Mouse (Mus musculus) kidney, postnatal 10 days (tissue): ENCODE data around the gene Alox12.
A peak's percentile ranks its signal among the peaks of the same experiment; 100 is the strongest.

ENCODE experiments used
- DNase-seq: peaks from one replicate; pipeline ENCODE4 v3.0.0; 2021; ENCODE audit warnings: mixed read lengths

Alox12 gene

DNA sequence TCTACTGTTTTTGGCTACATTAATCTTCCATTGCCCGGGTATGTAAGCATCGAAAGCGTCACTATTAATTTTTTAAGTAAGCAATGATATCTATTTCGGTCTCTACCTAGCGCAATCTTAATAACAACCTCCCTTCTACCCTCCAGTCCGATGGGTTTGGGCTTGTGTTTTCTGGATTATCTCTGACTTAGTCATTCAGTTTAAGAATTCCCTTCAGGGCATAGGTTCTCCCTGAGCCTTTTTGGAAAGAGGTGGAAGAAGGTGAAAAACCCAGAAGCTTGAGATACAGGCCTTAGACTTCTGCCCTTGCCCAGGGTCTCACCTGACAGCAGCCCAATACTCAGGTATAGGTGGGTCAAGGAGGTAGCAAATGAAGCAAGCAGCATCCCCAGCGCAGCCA, 35.3 kb downstream of the Alox12 start:
- no peak for DNase-seq

DNA sequence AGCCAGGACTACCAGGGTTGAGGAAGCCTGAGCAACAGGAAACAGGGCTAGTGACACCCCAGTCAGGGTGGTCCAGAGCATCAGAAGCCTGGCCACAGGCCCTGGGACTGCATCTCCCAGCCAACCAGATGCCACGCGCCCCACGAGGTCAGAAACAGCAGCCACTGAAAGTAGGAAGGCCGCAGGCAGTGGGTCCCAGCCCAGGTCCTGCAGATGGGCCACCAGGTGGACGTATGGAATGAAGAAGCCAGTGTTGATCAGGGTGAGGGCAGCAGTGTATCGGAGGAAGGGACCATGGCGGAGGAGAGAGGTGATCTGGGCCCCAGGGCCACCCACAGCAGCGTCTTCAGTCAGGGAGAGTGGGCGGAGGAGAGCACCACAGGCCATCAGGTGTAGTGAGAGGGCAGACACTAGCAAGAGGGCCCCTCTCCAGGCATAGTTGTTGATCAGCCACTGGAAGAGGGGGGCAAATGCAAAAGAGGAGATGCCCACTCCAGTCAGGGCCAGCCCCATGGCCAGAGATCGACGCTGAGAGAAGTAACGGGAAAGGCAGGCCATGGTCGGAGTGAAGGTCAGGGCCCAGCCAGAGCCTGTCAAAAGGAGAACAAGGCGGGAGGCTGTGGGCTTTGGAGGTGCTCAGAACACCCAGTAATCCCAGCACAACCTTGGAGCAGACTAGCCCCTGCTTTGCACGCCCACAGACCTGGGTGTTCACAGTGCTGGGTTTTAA, 36.2 kb downstream of the Alox12 start:
- no peak for DNase-seq

DNA sequence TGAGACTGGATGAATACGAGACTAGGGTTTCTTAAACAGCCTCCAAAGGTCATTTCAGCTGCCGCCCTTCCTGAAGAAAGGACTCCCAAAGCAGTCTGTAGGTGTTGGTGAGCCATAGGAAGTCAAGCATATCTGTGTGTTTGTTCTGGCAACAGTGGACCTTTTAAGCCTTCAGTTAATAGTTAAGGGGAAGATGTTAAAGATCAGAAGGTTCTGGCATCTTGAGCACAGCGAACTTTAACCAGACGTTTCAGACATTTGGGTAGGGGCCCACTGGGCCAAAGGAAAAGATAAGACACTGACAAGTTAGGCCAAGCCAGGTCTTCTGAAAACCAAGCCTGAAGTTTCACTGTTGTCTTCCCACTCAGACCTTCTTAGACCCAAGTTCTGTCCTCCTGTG, 37.1 kb downstream of the Alox12 start:
- peak; percentile 53 for DNase-seq

DNA sequence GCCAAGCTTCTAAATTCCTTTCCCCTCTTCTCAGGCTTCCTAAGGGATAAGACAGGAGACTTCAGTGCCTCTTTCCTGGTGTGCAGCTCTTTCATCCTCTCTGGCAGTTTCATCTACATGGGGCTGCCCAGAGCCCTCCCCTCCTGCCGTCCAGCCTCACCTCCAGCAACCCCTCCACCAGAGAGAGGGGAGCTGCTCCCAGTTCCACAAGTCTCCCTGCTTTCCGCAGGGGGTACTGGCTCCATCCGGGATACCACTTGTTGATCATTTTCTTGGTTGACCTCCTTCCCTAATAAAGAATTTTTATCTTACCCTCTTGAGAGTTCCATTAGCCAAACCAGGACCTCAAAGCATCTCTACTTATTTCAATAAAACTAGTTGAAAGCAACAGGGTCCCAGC, 39.0 kb downstream of the Alox12 start:
- DNase-seq, result no peak

DNA sequence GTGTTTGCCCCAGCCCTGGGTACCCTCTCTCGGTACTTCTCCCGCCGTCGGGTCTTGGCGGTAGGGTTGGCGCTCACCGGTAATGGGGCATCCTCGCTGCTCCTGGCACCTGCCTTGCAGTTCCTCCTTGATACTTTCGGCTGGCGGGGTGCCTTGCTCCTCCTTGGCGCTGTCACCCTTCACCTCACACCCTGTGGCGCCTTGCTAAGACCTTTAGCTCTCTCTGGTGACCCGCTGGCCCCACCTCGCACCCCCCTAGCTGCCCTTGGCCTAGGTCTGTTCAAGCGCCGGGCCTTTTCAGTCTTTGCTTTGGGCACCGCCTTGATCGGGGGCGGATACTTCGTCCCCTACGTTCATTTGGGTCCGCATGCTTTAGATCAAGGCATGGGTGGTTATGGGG, 39.9 kb downstream of the Alox12 start:
- DNase-seq, result peak; percentile 59

DNA sequence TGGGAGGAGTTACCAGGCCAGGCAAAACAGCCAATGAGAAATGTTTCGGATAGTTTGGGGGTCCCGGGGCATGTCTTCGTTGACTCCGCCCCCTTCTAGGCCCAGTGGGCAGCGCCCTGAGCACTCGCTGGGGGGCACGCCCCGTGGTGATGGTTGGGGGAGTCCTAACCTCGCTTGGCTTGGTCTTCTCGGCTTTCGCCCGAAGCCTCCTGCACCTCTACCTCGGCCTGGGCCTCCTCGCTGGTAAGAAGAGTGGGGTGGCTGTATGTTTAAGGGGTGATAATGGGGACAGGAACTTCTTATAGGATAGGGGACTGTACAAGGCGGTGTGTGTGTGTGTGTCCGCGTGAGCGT, 40.3 kb downstream of the Alox12 start:
- DNase-seq, result peak; percentile 47

DNA sequence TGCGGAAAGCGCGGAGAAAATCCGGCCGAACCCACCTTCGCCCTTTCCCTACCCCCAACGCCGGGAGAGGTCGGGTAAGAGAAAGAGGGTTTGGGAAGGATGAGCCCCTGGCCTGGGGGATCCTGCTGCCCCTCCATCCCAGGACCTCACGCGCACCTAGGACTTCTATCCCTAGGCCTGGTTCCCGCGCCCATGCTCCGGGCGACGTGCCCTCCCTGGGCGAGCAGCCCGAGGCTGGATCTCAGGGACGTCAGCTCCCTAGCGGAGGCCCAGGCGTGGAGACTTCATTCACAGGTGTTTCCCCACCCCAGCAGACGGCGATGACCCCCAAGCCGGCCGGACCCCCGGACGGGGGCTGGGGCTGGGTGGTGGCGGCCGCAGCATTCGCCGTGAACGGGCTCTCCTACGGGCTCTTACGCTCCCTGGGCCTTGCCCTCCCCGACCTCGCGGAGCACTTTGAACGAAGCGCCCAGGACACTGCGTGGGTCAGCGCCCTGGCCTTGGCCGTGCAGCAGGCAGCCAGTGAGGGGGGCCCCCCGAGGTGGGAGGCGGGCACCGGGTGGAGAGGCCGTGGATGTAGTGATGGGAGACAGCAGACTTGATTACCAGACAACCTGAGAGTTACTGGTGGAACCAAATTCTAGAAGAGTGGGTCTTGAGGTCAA, 40.8 kb downstream of the Alox12 start:
- peak; percentile 74 for DNase-seq

DNA sequence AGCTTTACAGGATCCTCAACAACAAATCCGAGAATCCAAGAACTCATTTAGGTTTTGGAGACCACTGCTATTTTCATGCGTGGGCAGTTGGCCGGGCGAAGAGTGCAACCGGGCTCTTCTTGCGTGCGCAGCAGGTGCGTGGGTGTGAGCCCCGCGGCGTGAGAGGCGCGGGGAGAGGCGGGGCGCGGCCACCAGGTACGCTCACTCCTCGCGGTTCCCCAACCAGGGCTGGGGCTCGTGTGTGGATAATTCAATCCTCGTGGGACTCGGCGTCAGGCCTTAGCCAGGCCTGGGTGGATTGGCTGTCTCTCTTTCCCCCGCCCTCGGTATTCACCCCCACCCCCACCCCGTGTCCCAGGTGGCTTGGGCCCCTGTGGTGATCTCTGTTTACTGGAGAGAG, 41.4 kb downstream of the Alox12 start:
- DNase-seq, result no peak

DNA sequence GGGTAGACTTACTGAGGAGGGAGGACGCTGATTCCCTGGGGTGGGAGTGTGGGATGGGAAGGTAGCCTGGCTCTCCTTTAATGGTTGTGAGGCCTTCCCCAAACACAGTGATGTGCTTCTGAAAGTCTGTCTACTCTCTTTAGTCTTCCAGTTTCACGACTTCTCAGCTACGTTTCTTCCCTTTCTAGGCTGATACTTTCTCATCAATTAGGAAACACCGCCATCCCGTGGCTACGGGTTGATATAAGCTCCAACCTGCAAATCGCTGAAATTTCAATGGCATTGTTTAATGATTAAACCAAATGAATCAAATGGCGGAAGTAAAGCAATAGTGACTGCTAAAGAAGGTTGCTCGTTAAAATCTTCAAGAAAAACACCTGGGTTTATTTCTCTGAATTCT, 42.3 kb downstream of the Alox12 start:
- DNase-seq, result peak; percentile 86

DNA sequence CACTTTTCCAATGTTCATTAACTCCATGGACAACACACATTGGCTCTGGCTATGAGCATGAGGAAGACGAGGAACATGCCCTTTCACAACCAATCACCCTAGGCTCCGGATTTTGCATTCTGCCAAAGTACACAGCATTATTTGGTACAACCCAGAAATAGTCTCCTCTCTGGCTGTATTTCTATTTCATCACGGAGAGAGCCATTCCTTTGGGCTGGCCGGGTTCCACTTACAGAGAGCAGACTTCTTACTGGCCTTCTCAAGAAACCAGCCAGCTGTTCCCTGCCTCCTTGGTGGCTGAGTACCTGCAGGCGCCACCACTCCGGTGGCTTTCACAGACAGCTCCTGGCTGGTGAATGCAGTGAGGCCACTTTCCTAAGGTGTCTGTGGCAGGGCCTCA, 42.7 kb downstream of the Alox12 start, which contains the start of gene Slc16a11:
Slc16a11 (plus strand) TSS at position 330 of the 400 bp plus-strand sequence.
- no peak for DNase-seq

DNA sequence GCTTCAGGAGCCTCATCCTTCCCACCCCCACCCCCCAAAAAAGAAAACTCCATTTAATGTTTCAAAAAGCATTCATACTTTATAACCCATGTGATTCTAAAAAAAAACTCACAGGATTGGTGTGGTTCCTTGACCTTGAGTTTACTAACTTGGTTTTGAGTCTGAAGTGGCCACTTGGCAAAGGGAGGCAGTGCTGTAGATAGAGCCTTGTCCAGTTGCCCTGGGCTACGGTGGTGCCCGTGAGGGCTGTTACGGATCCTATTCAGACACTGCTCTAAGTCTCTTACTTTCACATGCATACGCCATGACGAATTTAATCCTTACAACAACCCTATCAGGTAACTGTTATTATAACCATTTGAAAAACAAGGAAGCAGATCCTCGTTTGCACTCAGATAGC, 43.2 kb downstream of the Alox12 start:
- no peak for DNase-seq

DNA sequence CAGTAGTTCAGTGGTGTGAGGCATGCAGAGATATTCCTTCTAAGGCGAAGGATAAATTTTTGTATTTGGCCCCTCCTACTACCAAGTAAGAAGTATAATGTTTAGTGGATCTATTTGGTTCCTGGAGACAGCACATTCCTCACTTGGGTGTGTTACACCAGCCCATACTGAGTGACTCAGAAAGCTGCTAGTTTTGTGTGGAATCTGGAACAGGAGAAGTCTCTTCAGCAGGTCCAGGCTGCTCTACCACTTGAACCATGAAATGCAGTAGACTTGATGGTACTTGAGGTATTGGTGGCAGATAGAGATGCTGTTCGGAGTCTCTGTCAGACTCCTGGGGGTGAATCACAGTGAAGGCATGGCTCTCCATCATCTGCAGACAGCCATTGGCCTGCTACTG, 44.5 kb downstream of the Alox12 start:
- no peak for DNase-seq

DNA sequence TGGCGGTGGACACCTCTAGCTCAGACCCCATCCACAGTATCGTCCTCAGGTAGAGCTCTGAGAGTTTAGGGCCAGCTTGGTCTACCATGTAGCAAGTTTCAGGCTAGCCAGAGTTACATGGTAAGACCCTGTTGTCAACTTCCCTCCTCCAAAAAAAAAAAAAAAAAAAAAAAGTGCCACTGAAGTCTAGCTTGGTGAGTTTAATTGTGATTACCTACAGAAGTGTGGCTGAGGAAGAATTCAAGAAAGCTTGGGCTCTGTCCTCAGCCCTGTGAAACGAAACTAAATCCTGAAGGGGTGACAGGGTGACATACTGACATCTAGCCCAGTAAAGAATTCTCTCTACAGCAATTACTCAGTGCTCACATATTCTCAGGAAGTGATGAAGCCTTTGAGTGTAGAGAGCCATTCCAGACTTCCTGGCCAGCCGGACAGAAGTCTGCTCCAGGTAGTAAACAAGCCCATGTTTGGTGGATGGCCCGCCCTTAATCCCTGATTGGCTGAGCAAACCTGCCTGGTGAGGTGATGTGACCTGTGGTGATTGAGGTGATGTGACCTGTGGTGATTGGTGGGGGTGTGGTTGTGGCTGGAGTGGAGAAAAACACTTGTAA, 46.3 kb downstream of the Alox12 start:
- DNase-seq, result no peak

DNA sequence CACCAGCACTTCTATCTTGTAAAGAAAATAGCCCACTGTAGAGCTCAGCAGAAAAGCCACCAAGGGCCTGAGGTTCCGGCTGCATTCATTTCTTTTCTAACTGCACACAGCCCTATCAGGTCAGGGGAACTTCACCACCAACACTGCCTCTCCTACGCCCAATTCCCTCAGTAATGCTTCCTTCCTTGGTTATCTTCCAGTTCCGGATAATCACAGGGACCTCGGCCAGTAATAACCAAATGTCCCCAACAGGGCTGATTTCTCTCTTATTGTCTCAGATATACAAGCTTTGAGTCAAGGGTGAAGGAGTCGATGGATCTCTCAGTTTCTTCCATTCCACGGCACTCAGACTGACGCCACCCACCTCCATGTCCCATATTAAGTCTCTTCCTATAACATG, 47.9 kb downstream of the Alox12 start:
- no peak for DNase-seq

DNA sequence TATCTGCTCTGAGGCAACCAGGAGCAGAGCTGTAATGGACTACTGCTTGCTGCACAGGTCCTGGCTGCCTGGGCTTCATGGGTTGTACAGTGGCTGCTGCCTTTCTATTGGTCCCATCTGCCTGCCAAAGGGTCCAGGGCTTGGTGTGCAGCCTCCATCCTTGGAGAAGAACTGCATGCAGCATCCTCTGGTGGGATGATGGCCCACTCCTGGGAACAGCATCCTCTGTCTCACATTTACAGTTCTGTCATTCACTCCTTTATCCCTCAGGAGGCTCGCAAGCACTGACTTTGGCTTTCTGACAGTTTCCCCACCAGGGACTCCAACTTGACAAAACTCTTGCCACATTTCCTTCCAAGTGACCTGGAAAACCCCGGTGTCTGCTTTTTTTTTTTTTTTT, 48.4 kb downstream of the Alox12 start:
- no peak for DNase-seq

DNA sequence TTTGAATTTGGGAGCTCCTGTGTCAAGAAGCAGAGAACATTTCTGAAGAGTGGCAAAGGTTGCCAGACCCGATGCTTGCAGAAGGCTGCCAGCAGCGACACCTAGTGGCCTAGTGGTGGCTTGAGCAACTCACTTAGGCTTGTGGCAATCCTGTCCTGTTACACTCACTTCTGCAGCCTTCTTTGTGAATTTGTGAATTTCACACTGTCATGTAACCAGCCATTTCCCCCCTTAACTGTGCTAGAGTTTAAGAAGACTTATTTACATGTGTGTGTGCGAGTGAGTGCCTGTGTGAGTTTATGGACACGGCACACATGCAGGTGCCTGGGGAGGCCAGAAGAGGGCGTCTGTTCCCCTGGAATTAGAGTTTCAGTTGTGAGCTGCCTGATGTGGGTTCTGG, 53.5 kb downstream of the Alox12 start:
- DNase-seq, result peak; percentile 95

DNA sequence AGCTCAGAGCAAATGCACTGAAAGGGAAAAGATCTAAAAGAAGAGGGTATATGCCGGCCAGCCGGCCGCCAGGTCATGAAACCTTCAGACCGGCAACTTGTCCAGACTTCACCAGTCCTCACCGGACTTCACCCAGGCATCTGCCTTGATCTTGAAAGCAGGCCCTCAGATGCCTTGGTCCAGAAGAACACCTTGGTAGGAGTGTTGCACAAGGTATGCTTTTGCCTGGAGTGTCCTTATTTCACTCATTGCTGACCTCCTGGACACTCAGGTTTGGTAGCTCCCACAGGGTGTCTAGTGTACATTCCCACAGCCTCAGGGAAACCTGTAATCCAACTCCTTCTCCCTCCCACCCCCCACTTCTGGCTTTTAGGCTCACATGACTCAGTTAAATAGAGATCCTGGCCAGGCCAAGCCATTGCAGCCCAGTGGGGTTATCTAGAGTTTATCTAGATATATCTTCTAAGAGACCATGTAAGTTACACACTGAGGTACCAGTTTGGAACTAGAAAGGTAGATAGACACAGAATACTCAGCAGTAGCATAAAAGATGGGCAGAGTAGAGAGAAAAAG, 55.0 kb downstream of the Alox12 start:
- DNase-seq, result no peak

DNA sequence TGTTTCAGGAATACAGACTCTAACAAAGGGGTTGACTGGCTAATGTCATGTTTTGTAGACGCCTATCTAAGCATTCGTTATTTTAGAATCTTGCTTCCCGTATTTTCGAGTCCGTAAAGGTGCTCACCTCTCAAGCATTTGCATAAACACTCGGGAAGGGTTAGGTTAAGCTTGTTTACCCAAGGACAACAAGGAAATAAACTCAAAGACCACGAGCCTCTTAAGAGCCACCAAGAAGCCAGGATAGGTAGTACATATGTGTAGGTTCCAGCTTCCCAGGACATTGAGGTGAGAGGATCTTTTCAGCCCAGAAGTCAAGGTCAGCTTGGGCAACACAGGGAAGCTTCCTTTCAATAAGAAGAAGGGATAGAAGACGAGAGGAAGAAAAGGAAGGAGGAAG, 56.0 kb downstream of the Alox12 start:
- no peak for DNase-seq

DNA sequence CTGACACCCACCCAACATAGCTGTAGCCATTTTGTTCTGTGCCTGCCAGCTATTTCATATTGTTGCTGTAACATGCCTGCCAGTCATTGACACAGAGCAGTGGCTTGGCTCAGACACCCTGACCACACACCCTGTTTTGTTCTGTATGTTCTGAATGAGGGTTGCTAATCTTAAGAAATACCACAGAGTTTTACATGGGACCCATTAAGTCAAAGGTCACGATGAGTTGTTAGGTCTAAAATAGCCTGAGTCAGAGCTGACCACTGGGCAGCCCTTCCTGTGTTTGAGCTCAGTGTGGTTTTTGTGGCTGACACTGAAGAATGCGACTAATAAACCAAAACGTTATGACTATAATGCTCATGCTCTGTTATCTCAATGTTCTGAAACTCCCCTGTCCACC, 56.8 kb downstream of the Alox12 start:
- DNase-seq, result no peak

DNA sequence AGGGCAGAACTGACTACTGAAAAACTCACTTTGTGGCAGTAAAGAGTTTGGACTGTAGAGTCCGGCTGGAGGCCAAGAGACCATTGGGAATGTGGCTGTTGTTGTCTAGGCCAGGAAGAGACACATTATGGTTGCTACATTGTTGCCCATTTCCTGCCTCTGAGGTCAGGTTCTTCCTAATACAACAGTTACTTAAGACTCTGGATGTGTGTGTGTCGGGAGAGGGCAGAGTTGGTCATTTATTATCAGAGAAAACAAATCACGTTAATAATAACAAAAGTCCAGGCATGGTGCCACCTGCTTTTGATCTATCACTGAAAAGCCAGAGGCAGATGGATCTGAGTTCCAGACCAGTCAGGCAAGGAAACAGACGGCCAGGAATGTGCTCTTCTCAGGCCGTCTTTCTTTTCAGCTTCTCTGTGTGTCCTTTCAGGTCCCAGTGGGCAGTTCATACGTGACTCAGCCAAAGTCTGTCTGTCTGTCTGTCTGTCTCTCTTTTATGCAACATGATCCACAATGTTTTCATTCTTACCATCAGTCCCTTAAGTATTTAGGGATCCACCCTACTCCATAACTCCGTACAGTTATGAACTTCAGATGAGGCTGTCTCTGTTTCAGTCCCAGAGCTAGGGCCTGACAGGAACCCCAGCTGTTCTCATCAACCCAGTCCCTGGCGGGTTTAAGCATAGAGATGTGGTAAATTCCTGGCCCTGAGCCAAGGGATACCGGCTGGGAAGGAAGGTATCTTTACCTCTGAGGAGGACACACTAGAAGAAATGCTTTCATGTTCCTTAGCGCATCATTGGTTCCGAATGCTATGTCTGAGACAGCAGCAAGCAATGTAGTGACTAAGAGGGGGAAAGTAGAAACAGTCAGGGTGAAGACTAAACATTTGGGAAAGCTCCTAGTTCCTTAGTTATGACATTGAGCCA, 61.5 kb downstream of the Alox12 start:
- no peak for DNase-seq

DNA sequence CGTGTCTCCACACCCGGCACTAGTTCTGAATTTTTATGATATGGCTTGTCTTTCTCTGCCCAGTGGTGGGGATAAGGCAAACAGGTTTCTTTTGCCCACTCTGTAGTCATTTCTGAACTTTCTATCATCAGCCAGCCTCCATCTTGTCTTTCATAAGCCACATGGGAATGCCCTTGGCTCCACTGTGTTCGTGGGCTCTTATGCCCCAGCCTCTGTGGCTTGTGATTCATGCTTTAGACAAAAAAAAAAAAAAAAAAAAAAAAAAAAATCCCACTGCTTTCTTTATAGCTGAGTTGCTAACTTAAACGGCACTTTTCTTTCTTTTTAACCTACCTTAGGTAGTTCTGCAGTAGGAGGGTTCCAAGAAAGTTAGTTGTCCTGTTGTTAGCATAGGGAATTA, 63.0 kb downstream of the Alox12 start:
- no peak for DNase-seq
